Mouse (Mus musculus) neutrophil, adult 59 days (primary cell): ENCODE measurements around the gene Foxd2. TPM values are rescaled to one million over a fixed set of nuclear protein-coding genes. Genes with fewer than 3 reads are reported as not detected.

Source experiments
- total RNA-seq, 2 experiments: library from RNA; stranded (reverse); gene quantifications; 1 replicate in 1 of 2; 2 replicates in 1 of 2; pipeline ENCODE4 v1.2.4; 2023

Foxd2 gene
- total RNA-seq, result under 1 TPM; 0.51 to 0.79 TPM

GRCm38 (mm10) chr4:114908829-114909601 is at the start of gene Foxd2:
Foxd2 (minus strand) TSS chr4:114908873.

GRCm38 (mm10) chr4:114925917-114926312 is 17.2 kb upstream of the Foxd2 start, which contains the start of gene Foxe3:
Foxe3 (minus strand) TSS chr4:114926013.

Other genes with a start within 250 kb of the Foxd2 start
- not detected for gene Gm12830, start 87.2 kb downstream of the Foxd2 start, total RNA-seq
- not detected for gene Foxe3, start 17.1 kb upstream of the Foxd2 start, total RNA-seq
- 10 to 100 TPM; 59.8 to 75.4 TPM for gene Cmpk1, start 78.4 kb upstream of the Foxd2 start, total RNA-seq
- gene Stil, start 91.3 kb upstream of the Foxd2 start, total RNA-seq, result 10 to 100 TPM; 18.4 to 19.5 TPM
- gene Tal1, start 147.6 kb upstream of the Foxd2 start, total RNA-seq, result 10 to 100 TPM in 1 of 2 experiments, 1 to 10 TPM in 1; 3.8 to 10.7 TPM
- gene Pdzk1ip1, start 179.8 kb upstream of the Foxd2 start, total RNA-seq, result 1 to 10 TPM; 3.3 to 6.0 TPM
- gene Cyp4x1, start 225.4 kb upstream of the Foxd2 start, total RNA-seq, result not detected